Mouse (Mus musculus) hindbrain, postnatal 0 days (tissue): ENCODE measurements around the gene Klk1b4. TPM values are rescaled to one million over a fixed set of nuclear protein-coding genes. Genes with fewer than 3 reads are reported as not detected.

Experiments
- ATAC-seq: fragments of 200-750 bp; cut with Nextera tagmentation; 2 replicates; pipeline ENCODE4 v1.8.0; 2017; ENCODE audit warnings: mild to moderate bottlenecking, moderate TSS enrichment, moderate library complexity
- DNase-seq: peaks from one replicate; pipeline ENCODE4 v3.0.0-alpha.2; 2015; ENCODE audit warnings: low spot score
- H3K27ac ChIP-seq: fragments of 300-500 bp; sonication (generic); 2 replicates; pipeline ENCODE4 v1.5.1; 2014; ENCODE audit warnings: mild to moderate bottlenecking
- H3K27me3 ChIP-seq: fragments of 300-500 bp; sonication (generic); 2 replicates; pipeline ENCODE4 v1.6.1; 2014; ENCODE audit warnings: low read length, mixed read lengths; ENCODE audit not compliant: insufficient read depth
- H3K36me3 ChIP-seq: fragments of 300-500 bp; sonication (generic); 2 replicates; pipeline ENCODE4 v1.6.1; 2014; ENCODE audit warnings: low read length, mixed read lengths; ENCODE audit not compliant: insufficient read depth
- H3K4me1 ChIP-seq: fragments of 300-500 bp; sonication (generic); 2 replicates; pipeline ENCODE4 v1.6.1; 2014; ENCODE audit warnings: antibody characterized with exemption, low read length, mixed read lengths; ENCODE audit not compliant: insufficient read depth
- H3K4me2 ChIP-seq: fragments of 300-500 bp; sonication (generic); 2 replicates; pipeline ENCODE4 v1.6.1; 2014; ENCODE audit warnings: low read depth, mild to moderate bottlenecking, low read length, moderate library complexity, mixed read lengths
- H3K4me3 ChIP-seq: fragments of 300-500 bp; sonication (generic); 2 replicates; pipeline ENCODE4 v1.5.1; 2014; ENCODE audit warnings: low read length
- H3K9ac ChIP-seq: fragments of 300-500 bp; sonication (generic); replicated peaks from 2 replicates; pipeline ENCODE4 v1.6.1; 2014; ENCODE audit warnings: mild to moderate bottlenecking, low read length, moderate library complexity, mixed read lengths
- H3K9me3 ChIP-seq: fragments of 300-500 bp; sonication (generic); 2 replicates; pipeline ENCODE4 v1.6.1; 2016; ENCODE audit warnings: low read length, mixed read lengths
- CTCF ChIP-seq: IDR thresholded peaks from 2 replicates; pipeline ENCODE4 v1.5.1; 2016; ENCODE audit warnings: antibody characterized with exemption, control low read depth, low read depth
- WGBS: fragments of 180-500 bp; shearing (Covaris S2); extraction: QIAGEN DNeasy Blood & Tissue Kit; methylation state at CpG from one replicate; pipeline ENCODE4 v1.1.7; 2014; 5-methylcytosine and 5-hydroxymethylcytosine counted together
- polyA plus RNA-seq: library from polyadenylated mRNA; unstranded; fragments of >200 nt; fragmentation: Nextera tagmentation; extraction: Ambion mirVana; gene quantifications from 2 replicates; pipeline ENCODE4 v1.2.1, GENCODE M21; 2015
- total RNA-seq: library from RNA; depleted of rRNA; stranded (reverse); fragments of >200 nt; gene quantifications from 2 replicates; pipeline ENCODE4 v1.2.3, GENCODE M21; 2014; rRNA removed

Gene Klk1b4
- total and polyA plus RNA-seq, 2 experiments from 2014 or later, result not detected

GRCm38 (mm10) chr7:44253023-44253616 lies 45.9 kb downstream of the Klk1b4 start:
- no peak overlapping the region for H3K27ac ChIP-seq
- H3K27me3 ChIP-seq, result no peaks in the 10 kb centered on the region
- DNase-seq (no peak), ATAC-seq (0 out of 2 replicates have a peak, but pooled peaks have one; percentile 6)
- peaks cover 15% of the 10 kb centered on the region for H3K36me3 ChIP-seq
- 63% methylated on average over 15 of the region's 15 CpGs for WGBS
- no peak overlapping the region for H3K4me3 ChIP-seq
- no peak overlapping the region for H3K4me2 ChIP-seq
- no peaks in the 10 kb centered on the region for H3K9me3 ChIP-seq
- peaks cover under 1% of the 10 kb centered on the region; the same call in 1 of the 2 replicates for H3K4me1 ChIP-seq
- TF ChIP-seq CTCF, result peak; percentile 33; the same call in 1 of the 2 replicates
- no peak overlapping the region for H3K9ac ChIP-seq

GRCm38 (mm10) chr7:44254930-44255329 lies 47.7 kb downstream of the Klk1b4 start:
- Histone ChIP-seq H3K9ac (no peak overlapping the region), H3K27me3 (no peaks in the 10 kb centered on the region), H3K4me2 (no peak overlapping the region), H3K9me3 (no peaks in the 10 kb centered on the region), H3K36me3 (peaks cover 6% of the 10 kb centered on the region; the same call in 1 of the 2 replicates), H3K4me1 (no peaks in the 10 kb centered on the region), H3K4me3 (no peak overlapping the region), H3K27ac (no peak overlapping the region)
- 68% methylated on average over 6 of the region's 6 CpGs for WGBS
- ATAC-seq, result no peak
- DNase-seq, result no peak
- no peak for TF ChIP-seq CTCF

GRCm38 (mm10) chr7:44257278-44257677 lies 50.0 kb downstream of the Klk1b4 start, which contains the start of gene Acp4:
Acp4 (minus strand) TSS chr7:44257378.
- Histone ChIP-seq H3K27me3 (no peaks in the 10 kb centered on the region), H3K36me3 (no peaks in the 10 kb centered on the region; the same call in 1 of the 2 replicates), H3K9me3 (no peaks in the 10 kb centered on the region), H3K4me3 (no peak within 1 kb of the TSS), H3K4me2 (no peak within 1 kb of the TSS), H3K27ac (no peak within 1 kb of the TSS), H3K4me1 (no peaks in the 10 kb centered on the region), H3K9ac (no peak within 1 kb of the TSS)
- ATAC-seq (no peak), DNase-seq (no peak)
- 83% methylated on average over 4 of the region's 4 CpGs for WGBS
- no peak for TF ChIP-seq CTCF

- WGBS, result 75% methylated on average over 6 of the region's 6 CpGs
- H3K36me3 ChIP-seq, result no peaks in the 10 kb centered on the region
- ATAC-seq (no peak), DNase-seq (no peak)
- H3K4me3 ChIP-seq, result no peak overlapping the region
- no peaks in the 10 kb centered on the region for H3K4me1 ChIP-seq
- H3K27ac ChIP-seq, result no peak overlapping the region
- no peaks in the 10 kb centered on the region for H3K27me3 ChIP-seq
- no peak for TF ChIP-seq CTCF
- H3K9me3 ChIP-seq, result no peaks in the 10 kb centered on the region
- no peak overlapping the region for H3K4me2 ChIP-seq
- no peak overlapping the region for H3K9ac ChIP-seq
Observed at GRCm38 (mm10) chr7:44260410-44260809, 53.2 kb downstream of the Klk1b4 start.

- no peak for DNase-seq
- Histone ChIP-seq H3K27ac (no peak within 1 kb of the TSS), H3K4me3 (no peak within 1 kb of the TSS), H3K27me3 (no peaks in the 10 kb centered on the region), H3K4me2 (no peak within 1 kb of the TSS), H3K9ac (no peak within 1 kb of the TSS), H3K36me3 (no peaks in the 10 kb centered on the region), H3K4me1 (no peaks in the 10 kb centered on the region), H3K9me3 (no peaks in the 10 kb centered on the region)
- TF ChIP-seq CTCF, result no peak
- no peak for ATAC-seq
- 37% methylated on average over 5 of the region's 5 CpGs for WGBS
Observed at GRCm38 (mm10) chr7:44261147-44261546, 53.9 kb downstream of the Klk1b4 start, which contains the start of gene Gm15517. Gm15517 (plus strand) TSS chr7:44261447.

Other genes with a start within 250 kb of the Klk1b4 start
- not detected in 2 replicates for gene Klk1b1, start 240.7 kb upstream of the Klk1b4 start, total RNA-seq
- not detected in 2 replicates for gene Klk1b1, start 240.7 kb upstream of the Klk1b4 start, polyA plus RNA-seq
- gene Klk1b9, start 231.4 kb upstream of the Klk1b4 start, total RNA-seq, result not detected in 2 replicates
- not detected in 2 replicates for gene Klk1b9, start 231.4 kb upstream of the Klk1b4 start, polyA plus RNA-seq
- gene Klk1b11, start 211.6 kb upstream of the Klk1b4 start, total RNA-seq, result not detected in 2 replicates
- not detected in 2 replicates for gene Klk1b11, start 211.6 kb upstream of the Klk1b4 start, polyA plus RNA-seq
- 0.54 TPM in 1 of 2 replicates, not detected in the other for gene Klk1b26, start 195.3 kb upstream of the Klk1b4 start, total RNA-seq
- gene Klk1b26, start 195.3 kb upstream of the Klk1b4 start, polyA plus RNA-seq, result not detected in 2 replicates
- not detected in 2 replicates for gene Klk1b27, start 155.1 kb upstream of the Klk1b4 start, total RNA-seq
- 0.28 TPM in 1 of 2 replicates, not detected in the other for gene Klk1b27, start 155.1 kb upstream of the Klk1b4 start, polyA plus RNA-seq
- gene Klk1b21, start 105.1 kb upstream of the Klk1b4 start, total RNA-seq, result not detected in 2 replicates
- gene Klk1b21, start 105.1 kb upstream of the Klk1b4 start, polyA plus RNA-seq, result not detected in 2 replicates
- not detected in 2 replicates for gene Klk1b22, start 94.8 kb upstream of the Klk1b4 start, total RNA-seq
- not detected in 2 replicates for gene Klk1b22, start 94.8 kb upstream of the Klk1b4 start, polyA plus RNA-seq
- not detected in 2 replicates for gene Klk1b16, start 70.7 kb upstream of the Klk1b4 start, total RNA-seq
- not detected in 2 replicates for gene Klk1b16, start 70.7 kb upstream of the Klk1b4 start, polyA plus RNA-seq
- gene Klk1b24, start 19.2 kb upstream of the Klk1b4 start, total RNA-seq, result not detected in 2 replicates
- not detected in 2 replicates for gene Klk1b24, start 19.2 kb upstream of the Klk1b4 start, polyA plus RNA-seq
- gene Klk1b3, start 9.2 kb upstream of the Klk1b4 start, total RNA-seq, result not detected in 2 replicates
- gene Klk1b3, start 9.2 kb upstream of the Klk1b4 start, polyA plus RNA-seq, result not detected in 2 replicates
- gene Klk1b5, start 8.5 kb downstream of the Klk1b4 start, total RNA-seq, result not detected in 2 replicates
- not detected in 2 replicates for gene Klk1b5, start 8.5 kb downstream of the Klk1b4 start, polyA plus RNA-seq
- gene Klk1, start 17.9 kb downstream of the Klk1b4 start, total RNA-seq, result not detected in 2 replicates
- gene Klk1, start 17.9 kb downstream of the Klk1b4 start, polyA plus RNA-seq, result not detected in 2 replicates
- not detected in 2 replicates for gene Gm36864, start 28.7 kb downstream of the Klk1b4 start, total RNA-seq
- not detected in 2 replicates for gene Gm36864, start 28.7 kb downstream of the Klk1b4 start, polyA plus RNA-seq
- gene 1700028J19Rik, start 39.3 kb downstream of the Klk1b4 start, total RNA-seq, result 1.2 TPM in 1 of 2 replicates, not detected in the other
- 1.6 TPM in 2 replicates for gene 1700028J19Rik, start 39.3 kb downstream of the Klk1b4 start, polyA plus RNA-seq
- gene 2410002F23Rik, start 39.3 kb downstream of the Klk1b4 start, total RNA-seq, result 340 and 409 TPM in 2 replicates
- 239 TPM in 2 replicates for gene 2410002F23Rik, start 39.3 kb downstream of the Klk1b4 start, polyA plus RNA-seq
- gene Acp4, start 49.9 kb downstream of the Klk1b4 start, total RNA-seq, result not detected in 2 replicates
- 0.13 TPM in 1 of 2 replicates, not detected in the other for gene Acp4, start 49.9 kb downstream of the Klk1b4 start, polyA plus RNA-seq
- not detected in 2 replicates for gene Gm15517, start 54.0 kb downstream of the Klk1b4 start, total RNA-seq
- gene Gm15517, start 54.0 kb downstream of the Klk1b4 start, polyA plus RNA-seq, result not detected in 2 replicates
- gene Clec11a, start 99.5 kb downstream of the Klk1b4 start, total RNA-seq, result 3.3 and 5.9 TPM in 2 replicates
- 4.4 and 4.5 TPM in 2 replicates for gene Clec11a, start 99.5 kb downstream of the Klk1b4 start, polyA plus RNA-seq
- gene Shank1, start 102.8 kb downstream of the Klk1b4 start, total RNA-seq, result 39.0 and 41.8 TPM in 2 replicates
- gene Shank1, start 102.8 kb downstream of the Klk1b4 start, polyA plus RNA-seq, result 36.3 and 36.6 TPM in 2 replicates
- 130 and 154 TPM in 2 replicates for gene Syt3, start 176.7 kb downstream of the Klk1b4 start, total RNA-seq
- gene Syt3, start 176.7 kb downstream of the Klk1b4 start, polyA plus RNA-seq, result 73.7 and 79.2 TPM in 2 replicates
- 1.4 and 2.3 TPM in 2 replicates for gene 1700008O03Rik, start 178.4 kb downstream of the Klk1b4 start, total RNA-seq
- 3.3 and 3.6 TPM in 2 replicates for gene 1700008O03Rik, start 178.4 kb downstream of the Klk1b4 start, polyA plus RNA-seq
- gene Lrrc4b, start 221.6 kb downstream of the Klk1b4 start, total RNA-seq, result 562 and 663 TPM in 2 replicates
- gene Lrrc4b, start 221.6 kb downstream of the Klk1b4 start, polyA plus RNA-seq, result 19.6 and 22.7 TPM in 2 replicates